Mouse (Mus musculus) liver, adult 2 months (tissue): Measurements from ENCODE around the gene Syt3.

Source experiments
- CTCF ChIP-seq: fragments of 200-500 bp; IDR thresholded peaks from 2 replicates; pipeline ENCODE4 v1.5.1; 2011; ENCODE audit warnings: low read depth, low read length, control low read depth
- POLR2A ChIP-seq: fragments of 200-500 bp; IDR thresholded peaks from 2 replicates; pipeline ENCODE4 v1.6.1; 2011; ENCODE audit warnings: low read length, control low read depth; ENCODE audit not compliant: insufficient read depth; ENCODE audit errors: extremely low read depth

GRCm38 (mm10) chr7:44405346-44406014 is 21.6 kb downstream of the Syt3 start:
- TF ChIP-seq CTCF (no peak), POLR2A (no peak)
